Mouse (Mus musculus) bone marrow, adult 2 months (tissue): ENCODE measurements around the gene Mki67. TPM values are rescaled to one million over a fixed set of nuclear protein-coding genes. Genes with fewer than 3 reads are reported as not detected.
A peak's percentile ranks its signal among the peaks of the same experiment; 100 is the strongest.

Experiments
- H3K27ac ChIP-seq: fragments of 200-500 bp; 2 replicates; pipeline ENCODE4 v1.5.1; 2012; ENCODE audit warnings: low read depth, mild to moderate bottlenecking, control low read depth, inconsistent platforms, low read length; ENCODE audit not compliant: control insufficient read depth, poor library complexity, insufficient read depth
- H3K4me1 ChIP-seq: fragments of 200-500 bp; 2 replicates; pipeline ENCODE4 v1.6.1; 2011; ENCODE audit warnings: low read length; ENCODE audit not compliant: control insufficient read depth, insufficient read depth
- H3K4me3 ChIP-seq: fragments of 200-500 bp; replicated peaks from 2 replicates; pipeline ENCODE3; 2011; ENCODE audit warnings: mild to moderate bottlenecking, low read depth, low read length, control low read depth; ENCODE audit not compliant: control insufficient read depth
- CTCF ChIP-seq: fragments of 200-500 bp; IDR thresholded peaks from 2 replicates; pipeline ENCODE4 v1.5.1; 2011; ENCODE audit warnings: low read length, control low read depth; ENCODE audit not compliant: control insufficient read depth, insufficient read depth
- POLR2A ChIP-seq: fragments of 200-500 bp; IDR thresholded peaks from 2 replicates; pipeline ENCODE4 v1.6.1; 2011; ENCODE audit warnings: low read depth, mild to moderate bottlenecking, control low read depth, low read length, borderline replicate concordance; ENCODE audit not compliant: control insufficient read depth
- WGBS: fragments of 180-500 bp; shearing (Covaris S2); methylation state at CpG from one replicate; pipeline ENCODE4 v1.1.7; 2018; 5-methylcytosine and 5-hydroxymethylcytosine counted together
- polyA plus RNA-seq: library from polyadenylated mRNA; stranded (reverse); fragments of >200 nt; gene quantifications from 2 replicates; pipeline ENCODE4 v1.2.4, GENCODE M21; 2011; ENCODE audit warnings: low replicate concordance; ENCODE audit not compliant: missing spikeins, insufficient read depth, insufficient read length

Mki67 gene
- polyA plus RNA-seq, 1 experiment: 249 TPM

GRCm38 (mm10) chr7:135653601-135654000, 62.6 kb downstream of the Mki67 start:
- WGBS: 85% methylated on average over 7 of the region's 7 CpGs
- peak overlapping the region; percentile 77 for H3K4me3 ChIP-seq
- no peak for TF ChIP-seq POLR2A
- no peak for TF ChIP-seq CTCF
- peak overlapping the region; percentile 21; the same call in 1 of the 2 replicates for H3K27ac ChIP-seq
- peaks cover 11% of the 10 kb centered on the region; the same call in 1 of the 2 replicates for H3K4me1 ChIP-seq

GRCm38 (mm10) chr7:135652781-135653180, 63.4 kb downstream of the Mki67 start:
- WGBS: 30% methylated on average over 11 of the region's 11 CpGs
- peak overlapping the region; percentile 77 for H3K4me3 ChIP-seq
- peaks cover 7% of the 10 kb centered on the region; the same call in 1 of the 2 replicates for H3K4me1 ChIP-seq
- TF ChIP-seq POLR2A (no peak), CTCF (no peak)
- H3K27ac ChIP-seq: peak overlapping the region; percentile 89

- 7% methylated on average over 18 of the region's 18 CpGs for WGBS
- H3K4me1 ChIP-seq: peaks cover 7% of the 10 kb centered on the region; the same call in 1 of the 2 replicates
- peak overlapping the region; percentile 89 for H3K27ac ChIP-seq
- TF ChIP-seq POLR2A: peak; percentile 88
- no peak for TF ChIP-seq CTCF
- H3K4me3 ChIP-seq: peak overlapping the region; percentile 77
Observed at GRCm38 (mm10) chr7:135651831-135652511, 64.2 kb downstream of the Mki67 start.

DNA sequence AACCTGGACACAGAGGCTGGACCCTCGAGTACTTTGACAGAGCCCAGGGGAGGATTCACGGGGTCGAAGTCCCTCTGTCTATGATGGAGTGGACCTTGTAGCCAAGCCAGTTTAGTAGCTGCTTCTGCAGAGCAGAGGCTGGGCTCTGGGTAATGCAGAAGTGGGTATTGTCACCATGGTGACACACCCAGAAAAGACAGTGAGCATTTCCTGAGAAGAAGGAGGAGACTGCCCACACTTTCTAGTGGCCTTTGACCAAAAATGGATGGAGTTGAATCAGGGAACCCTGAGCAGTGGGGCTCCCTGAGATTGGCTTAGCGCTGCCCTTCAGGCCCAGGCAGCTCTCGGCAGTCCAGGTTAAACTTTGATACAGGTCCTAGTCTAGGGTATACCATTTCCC, 66.1 kb downstream of the Mki67 start:
- Histone ChIP-seq H3K4me1 (peaks cover 5% of the 10 kb centered on the region; the same call in 1 of the 2 replicates), H3K27ac (peak overlapping the region; percentile 89), H3K4me3 (peak overlapping the region; percentile 45)
- no peak for TF ChIP-seq POLR2A
- no peak for TF ChIP-seq CTCF
- 20% methylated on average over 5 of the region's 5 CpGs for WGBS

GRCm38 (mm10) chr7:135649306-135649705, 66.9 kb downstream of the Mki67 start:
- H3K4me3 ChIP-seq: no peak overlapping the region
- WGBS: 44% methylated on average over 1 of the region's 1 CpGs
- H3K27ac ChIP-seq: peak overlapping the region; percentile 89; the same call in 1 of the 2 replicates
- TF ChIP-seq CTCF (no peak), POLR2A (no peak)
- H3K4me1 ChIP-seq: peaks cover 5% of the 10 kb centered on the region; the same call in 1 of the 2 replicates

DNA sequence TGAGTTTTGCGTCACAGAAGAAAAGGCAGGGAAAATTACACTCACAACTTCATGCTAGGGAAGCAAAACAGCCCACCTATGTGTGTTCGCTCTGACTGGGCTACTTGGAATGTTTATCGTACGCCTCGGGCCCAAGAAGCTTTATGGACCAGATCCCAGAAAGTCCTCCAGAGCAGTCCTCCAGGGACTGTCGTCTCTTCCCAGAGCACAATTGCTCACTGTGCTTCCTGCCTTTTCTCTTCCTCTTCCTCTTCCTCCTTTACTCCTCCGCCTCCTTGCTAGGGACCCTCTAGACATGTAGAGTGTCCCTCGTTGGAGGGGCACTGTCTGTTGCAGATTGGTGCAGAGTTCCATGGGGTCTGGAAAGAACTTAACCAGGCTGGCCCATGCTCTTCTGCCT, 67.3 kb downstream of the Mki67 start:
- Histone ChIP-seq H3K4me3 (peak overlapping the region; percentile 17), H3K4me1 (peaks cover 6% of the 10 kb centered on the region; the same call in 1 of the 2 replicates), H3K27ac (peak overlapping the region; percentile 89; the same call in 1 of the 2 replicates)
- TF ChIP-seq POLR2A (no peak), CTCF (no peak)
- 68% methylated on average over 8 of the region's 8 CpGs for WGBS

DNA sequence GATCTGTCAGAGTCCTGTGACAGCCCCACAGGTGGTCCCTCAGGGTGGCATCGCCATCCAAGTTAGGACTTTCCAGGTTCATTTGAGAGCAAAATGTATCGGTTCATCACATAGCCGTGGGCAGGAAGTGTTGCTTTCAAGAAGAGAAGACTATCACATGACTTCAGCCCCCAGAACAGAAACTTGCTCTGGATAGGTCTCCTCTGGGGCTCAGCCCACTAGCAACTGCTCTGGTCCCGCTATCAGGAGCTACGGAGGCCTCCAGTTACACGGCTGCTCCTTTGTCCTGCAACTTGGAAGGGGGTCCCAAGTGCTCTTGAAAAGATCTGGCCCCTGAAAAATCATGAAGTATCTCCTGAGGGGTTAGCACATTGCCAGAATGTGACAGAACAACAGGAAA, 69.2 kb downstream of the Mki67 start:
- 60% methylated on average over 6 of the region's 6 CpGs for WGBS
- no peak overlapping the region for H3K4me3 ChIP-seq
- H3K27ac ChIP-seq: peak overlapping the region; percentile 61
- H3K4me1 ChIP-seq: peaks cover 8% of the 10 kb centered on the region; the same call in 1 of the 2 replicates
- TF ChIP-seq CTCF (no peak), POLR2A (no peak)

GRCm38 (mm10) chr7:135644452-135644851, 71.7 kb downstream of the Mki67 start:
- no peak for TF ChIP-seq POLR2A
- TF ChIP-seq CTCF: no peak
- 44% methylated on average over 1 of the region's 1 CpGs for WGBS
- H3K4me1 ChIP-seq: peaks cover 7% of the 10 kb centered on the region; the same call in 1 of the 2 replicates

More at GRCm38 (mm10) chr7:135644452-135644851, 71.7 kb downstream of the Mki67 start:
- Histone ChIP-seq H3K4me3 (no peak overlapping the region), H3K27ac (peak overlapping the region; percentile 64; the same call in 1 of the 2 replicates)
